Mouse (Mus musculus) ovary, postnatal 36 days (tissue): ENCODE results near the gene Lyzl4.

Experiments used
- DNase-seq: peaks from one replicate; pipeline ENCODE4 v3.0.0; 2022; ENCODE audit warnings: low spot score, mixed read lengths

Lyzl4 gene

DNA sequence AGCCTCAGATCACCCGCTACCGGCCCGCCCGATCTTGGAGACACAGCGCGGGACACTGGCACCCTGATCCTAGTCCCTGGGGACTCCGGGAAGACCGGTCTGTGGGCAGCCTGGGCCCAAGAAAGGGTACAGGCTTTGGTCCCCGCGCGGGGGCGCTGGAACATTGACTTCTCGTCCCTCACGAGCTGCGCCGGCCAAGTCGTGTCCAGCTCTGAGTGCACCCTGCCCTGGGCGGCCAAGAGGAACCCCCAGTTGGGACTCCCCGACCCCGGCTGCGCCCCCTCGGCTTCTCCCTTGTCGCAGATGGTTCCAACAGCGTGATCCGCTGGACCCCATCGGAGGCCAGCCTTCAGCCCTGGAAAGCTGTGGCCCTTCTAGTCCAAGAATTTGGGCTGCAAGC lies at the start of gene Lyzl4:
TSS of gene Lyzl4 (minus strand) at position 96 of the 400 bp plus-strand sequence.
- peak; percentile 84 for DNase-seq

DNA sequence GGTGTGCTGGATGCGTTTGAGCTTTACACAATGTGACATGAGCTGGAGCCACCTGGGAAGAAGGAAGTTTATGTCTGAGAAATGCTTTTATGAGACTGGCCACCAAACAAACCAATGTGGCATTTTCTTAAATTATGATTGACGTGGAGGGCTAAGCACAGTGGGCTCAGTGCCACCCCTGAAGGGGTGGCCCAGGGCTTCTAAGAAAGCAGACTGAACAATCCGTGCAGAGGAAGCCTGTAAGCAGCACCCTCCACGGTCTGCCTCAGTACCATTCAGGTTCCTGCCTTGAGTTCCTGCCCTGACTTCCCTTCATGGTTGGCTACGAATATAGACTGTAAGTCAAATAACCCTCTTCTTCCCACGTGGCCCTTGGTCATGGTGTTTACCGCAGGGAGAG lies 48.8 kb upstream of the Lyzl4 start:
- DNase-seq = no peak

DNA sequence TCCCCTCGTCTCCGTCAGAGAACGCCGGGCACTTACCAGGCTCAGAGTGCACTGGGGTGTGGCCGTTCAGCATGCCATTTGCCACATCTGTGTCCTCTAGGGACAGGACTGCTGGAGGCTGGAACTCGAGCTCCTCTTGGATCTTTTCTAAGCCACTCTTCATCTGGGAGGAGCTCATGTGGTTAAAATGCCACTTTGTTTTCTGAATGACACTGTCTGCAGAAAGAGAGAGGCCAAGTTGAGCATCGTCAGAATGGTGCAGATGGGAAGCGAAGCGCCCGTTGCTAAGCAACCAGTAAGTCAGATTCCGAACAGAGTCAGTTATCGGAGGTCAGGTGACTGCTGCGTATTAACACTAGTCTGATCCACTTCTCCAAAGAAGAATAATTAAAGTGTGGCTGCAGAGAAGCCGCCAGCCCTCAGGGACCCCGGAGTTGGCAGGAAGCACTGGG lies 48.3 kb upstream of the Lyzl4 start:
- no peak for DNase-seq

DNA sequence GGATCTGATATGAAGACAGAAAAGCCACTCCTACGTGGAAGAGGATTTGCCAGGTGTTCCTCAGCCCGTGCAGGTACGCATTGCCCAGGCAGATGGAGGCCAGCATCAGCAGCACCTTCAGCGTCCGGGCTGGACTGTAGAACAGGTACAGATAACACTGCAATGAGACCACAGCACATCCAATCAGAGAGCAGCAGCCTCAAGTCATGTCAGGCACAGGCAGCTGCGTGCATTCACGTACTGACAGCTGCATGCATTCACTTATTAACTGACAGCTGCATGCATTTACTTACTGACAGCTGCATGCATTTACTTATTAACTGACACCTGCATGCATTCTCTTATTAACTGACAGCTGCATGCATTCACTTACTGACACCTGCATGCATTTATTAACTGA lies 42.8 kb upstream of the Lyzl4 start:
- no peak for DNase-seq

DNA sequence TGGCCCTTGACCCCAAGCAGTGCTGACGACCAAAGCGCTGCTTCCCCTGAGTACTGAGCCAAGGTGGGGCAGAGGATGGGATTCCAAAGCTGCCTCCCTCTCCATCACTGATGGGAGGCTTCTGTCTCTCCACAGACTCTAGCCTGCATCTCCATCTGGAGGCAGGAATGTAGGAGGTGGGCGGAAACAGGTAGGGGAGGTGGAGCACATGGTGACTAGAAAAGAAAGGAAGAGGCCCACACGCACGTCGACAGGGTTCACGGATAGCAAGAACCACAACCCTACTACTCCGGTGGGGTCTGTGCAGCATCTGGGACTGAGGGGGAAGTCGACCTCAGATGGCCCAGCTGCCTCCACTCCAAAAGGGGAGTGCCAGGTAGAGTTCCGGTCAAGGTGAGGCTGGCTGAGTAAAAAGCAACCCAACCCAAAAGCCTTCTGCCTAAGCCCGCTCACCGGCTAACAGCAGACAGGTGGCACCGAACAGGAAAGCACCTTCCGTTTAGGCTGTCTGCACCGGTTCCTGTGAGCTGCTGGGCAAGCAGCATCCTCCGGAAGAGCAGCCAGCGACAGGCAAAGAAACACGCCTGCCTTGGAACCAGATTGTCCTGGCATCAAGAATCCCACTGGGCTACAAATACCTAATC lies 40.3 kb upstream of the Lyzl4 start:
- DNase-seq = no peak

DNA sequence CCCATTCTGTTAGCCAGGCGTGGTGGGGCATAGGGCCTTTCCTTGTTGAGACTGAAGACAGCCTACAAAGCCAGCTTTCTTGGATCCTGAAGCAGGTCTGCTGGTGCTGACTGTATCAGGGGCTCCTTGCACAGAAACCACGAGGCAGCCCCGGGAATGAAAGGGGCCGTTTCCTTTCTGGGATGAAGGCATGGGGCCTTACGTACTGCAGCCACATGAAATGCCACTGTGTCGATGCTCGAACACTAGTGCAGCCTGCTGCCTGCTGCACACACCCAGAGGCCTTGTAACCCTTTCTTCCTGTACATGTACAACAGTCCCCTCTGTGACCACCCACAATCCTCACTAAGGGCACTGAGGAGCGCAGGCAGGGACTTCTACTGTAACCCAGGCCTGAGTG lies 39.3 kb upstream of the Lyzl4 start:
- no peak for DNase-seq

DNA sequence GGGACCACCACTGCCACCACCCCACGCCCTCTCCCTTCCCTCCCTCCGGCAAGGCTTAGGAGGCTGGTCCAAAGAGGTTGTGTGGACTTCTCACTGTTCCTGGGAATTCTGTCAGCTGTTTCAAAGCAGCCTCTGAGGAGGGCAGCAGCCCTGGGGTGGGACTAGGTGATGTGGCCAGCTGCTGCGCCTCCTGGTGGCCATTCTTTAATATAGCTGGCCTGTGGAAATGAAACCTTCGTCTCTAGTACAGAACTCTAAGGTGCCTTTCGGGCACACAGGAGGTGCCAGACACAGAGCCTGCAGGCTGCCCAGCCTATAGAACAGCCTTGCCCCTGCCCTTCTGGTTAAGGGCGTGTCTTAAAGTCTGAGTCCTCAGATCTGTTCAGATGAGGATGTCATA lies 37.7 kb upstream of the Lyzl4 start:
- peak; percentile 41 for DNase-seq

DNA sequence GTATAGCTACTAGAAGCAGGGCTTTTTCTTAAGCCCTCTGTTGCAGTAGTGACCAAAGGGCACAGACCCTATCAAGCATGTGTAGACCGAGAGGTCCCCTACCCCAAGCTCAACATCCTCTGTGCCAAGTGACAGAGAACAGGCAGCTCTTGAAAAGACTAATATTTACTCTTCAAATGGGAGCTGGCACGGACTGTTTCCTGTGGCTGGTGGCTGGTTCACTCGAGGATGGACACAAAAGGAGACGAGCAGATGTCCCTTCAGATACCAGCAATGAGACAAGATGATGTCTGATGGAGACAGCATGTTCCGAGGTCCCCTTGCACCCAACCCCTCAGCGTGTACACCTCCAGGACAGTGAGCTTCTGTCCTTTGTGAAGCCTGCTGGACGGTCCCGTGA lies 35.6 kb upstream of the Lyzl4 start:
- DNase-seq = no peak

DNA sequence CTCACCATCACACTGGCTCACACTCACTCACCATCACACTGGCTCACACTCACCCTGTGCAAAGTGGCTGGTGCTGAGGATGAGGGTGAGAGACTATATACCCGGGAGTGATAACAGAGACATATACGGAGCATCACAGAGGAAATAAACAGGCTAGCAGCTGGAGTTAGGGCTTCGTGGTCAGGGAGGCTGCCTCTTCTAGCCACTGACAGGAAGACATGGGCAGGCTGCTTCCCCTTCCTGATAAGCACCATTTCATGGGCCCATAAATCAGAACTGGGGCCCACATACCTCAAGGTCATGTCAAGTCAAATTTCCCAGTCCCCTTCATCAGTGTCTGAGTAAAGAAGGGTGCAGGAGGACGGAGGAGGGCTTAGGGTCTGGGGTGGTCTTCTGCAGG lies 35.2 kb upstream of the Lyzl4 start:
- no peak for DNase-seq

DNA sequence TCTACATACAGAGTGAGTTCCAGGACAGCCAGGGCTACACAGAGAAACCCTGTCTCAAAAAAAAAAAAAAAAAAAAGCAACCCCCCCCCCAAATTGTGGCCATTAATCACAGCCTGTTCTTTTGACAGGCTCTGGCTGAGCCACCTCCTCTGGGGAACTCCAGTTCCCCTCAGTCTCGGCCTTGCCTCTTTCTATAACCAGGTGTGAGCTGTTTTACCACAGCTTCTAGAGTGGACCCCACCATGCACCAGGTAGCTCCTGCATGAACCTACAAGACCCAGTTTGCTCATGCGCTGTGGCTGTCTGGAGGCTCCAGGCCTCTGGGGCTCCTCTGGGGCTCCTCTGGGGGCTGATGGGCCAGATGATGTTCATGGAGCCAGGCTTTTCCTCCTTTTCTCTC lies 33.7 kb upstream of the Lyzl4 start:
- no peak for DNase-seq

DNA sequence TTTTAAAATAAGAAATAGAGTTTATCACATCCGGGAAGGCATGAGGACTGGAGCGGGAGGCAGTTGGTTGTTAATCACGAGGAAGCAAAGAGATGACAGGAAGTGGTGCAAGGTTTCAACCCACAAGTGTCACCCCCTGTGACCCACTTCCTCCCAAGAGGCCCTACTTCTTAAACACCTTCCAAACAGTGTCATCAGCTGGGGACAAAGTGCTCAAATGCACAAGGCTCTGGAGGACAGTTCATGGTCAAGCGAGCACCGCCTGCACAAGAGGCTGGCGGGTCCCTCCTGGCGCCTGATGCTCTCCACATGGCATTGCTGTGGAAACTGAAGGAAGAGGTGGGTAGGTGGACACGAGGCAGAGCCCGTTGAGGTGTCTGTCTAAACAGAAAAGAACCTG lies 33.1 kb upstream of the Lyzl4 start:
- no peak for DNase-seq

DNA sequence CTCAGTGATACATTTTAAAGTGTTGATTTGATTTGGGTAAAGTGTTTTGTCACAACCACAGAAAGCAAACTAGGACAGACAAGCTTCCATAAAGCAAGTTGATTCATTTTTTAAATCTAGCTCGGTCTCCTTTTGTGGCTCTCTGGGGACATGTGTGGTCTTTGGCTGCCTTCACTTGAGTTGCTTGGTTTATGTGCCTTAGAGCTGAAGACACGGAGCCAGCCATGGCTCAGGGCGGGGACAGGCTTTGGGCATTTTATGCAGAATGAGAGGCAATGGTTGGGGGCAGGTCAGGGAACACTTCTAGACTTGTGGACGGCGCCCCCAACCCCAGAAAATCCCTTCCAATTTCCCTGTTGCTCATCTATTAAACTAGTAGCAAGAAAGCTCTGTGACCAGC lies 31.8 kb upstream of the Lyzl4 start:
- no peak for DNase-seq

DNA sequence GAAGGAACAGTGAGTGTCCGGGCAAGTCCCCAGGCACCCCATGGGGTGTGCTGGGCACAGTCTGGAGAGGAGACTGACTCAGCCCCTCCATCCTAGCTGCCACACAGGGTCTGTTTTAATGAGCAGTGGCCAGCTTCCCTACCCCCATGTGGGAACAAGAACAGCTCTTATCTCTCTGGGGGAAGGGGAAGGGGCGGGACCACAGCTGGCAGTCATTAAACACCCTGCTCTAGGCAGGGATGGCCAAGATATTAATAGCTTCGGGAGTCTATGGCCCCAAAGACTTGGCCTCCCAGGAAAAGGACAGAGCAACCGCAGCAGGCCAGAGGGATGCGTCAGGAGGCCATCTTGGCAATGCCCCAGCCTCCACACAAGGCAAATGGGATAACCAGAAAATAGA lies 30.4 kb upstream of the Lyzl4 start:
- DNase-seq = no peak

DNA sequence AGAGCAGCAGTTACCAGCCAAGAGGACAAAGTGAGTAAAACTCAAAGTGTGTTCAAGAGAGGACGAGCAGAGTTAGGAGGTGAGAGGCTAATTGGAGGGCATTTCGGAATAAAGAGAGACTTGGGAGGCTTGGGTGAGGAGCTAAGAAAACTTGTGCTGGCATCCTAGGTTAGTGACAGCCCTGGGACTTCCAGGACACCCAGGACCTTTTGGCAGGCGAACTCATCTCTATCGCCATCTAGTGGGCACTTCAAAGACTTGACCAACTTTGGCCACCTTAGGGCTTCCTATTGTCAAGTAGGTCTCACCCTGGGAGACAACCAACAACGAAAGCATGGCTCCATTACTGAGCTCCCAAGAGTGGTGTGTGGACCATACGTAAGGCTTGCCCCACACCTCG lies 29.4 kb upstream of the Lyzl4 start:
- peak; percentile 19 for DNase-seq

DNA sequence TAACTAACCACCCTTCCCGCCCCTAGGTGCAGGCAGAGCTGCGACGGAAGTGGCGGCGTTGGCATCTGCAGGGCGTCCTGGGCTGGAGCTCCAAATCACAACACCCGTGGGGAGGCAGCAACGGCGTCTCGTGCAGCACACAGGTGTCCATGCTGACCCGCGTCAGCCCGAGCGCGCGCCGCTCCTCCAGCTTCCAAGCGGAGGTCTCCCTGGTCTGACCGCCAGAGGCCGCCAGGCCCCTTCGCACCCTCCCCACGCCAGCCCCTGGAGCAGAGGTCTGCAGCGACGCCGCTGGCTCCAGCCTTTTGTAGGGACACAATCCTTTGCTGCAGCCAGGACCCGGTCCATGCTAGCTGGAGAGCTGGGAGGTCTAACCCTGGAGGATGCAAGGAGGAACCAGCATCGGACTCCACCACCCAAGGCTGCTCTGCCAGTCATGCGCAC lies 27.5 kb upstream of the Lyzl4 start:
- DNase-seq = peak; percentile 73

DNA sequence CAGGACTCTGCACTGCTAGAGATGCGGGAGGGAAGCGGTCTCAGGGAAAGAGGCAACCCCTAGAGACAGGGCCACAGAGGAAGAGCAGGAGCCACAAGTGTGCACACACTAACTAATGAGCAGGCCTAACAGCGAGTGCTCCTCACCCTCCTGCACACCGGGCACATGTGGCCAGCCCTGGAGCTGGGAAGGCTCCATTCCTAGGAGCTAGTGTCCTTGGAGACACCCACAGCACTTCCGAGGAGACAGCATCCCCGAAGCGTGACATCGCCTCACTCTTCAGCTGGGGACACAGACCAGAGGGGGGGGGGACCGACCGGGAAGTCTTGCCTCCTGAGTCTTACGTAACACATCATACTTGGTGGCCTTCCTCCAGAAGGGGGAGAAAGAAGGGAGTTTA lies 25.9 kb upstream of the Lyzl4 start:
- DNase-seq = no peak

DNA sequence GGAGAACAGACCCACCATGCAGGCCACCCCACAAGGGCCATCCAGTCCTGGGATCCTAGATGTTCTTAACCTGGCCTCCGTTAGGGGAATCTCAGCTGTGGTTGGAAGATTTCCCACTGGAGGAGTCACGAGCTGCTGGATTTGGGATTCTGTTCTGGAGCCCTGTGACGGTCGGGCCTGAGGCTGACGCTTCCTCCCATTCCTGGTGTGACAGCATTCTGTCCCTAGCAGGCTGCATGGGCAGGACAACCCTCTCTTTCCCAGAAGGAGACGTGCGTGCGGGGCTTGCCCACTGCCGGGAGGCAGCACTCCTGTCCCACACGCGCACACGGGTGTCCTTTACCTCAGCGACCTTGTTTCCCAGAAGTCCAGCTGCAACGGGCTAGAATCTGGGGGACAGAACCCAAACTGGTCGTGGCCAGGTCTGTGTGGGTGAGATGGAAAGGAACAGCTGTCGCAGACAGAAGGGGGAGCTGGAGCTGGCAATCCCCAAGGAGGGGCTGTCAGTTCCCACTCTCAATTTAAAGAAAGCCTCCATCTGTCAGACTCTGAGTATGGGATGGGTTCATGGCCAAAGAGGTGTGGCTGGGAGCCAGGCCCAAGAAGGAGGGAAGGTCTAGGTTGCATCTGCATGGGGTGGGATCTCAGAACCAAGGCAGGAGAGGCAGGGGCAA lies 25.2 kb upstream of the Lyzl4 start:
- no peak for DNase-seq

DNA sequence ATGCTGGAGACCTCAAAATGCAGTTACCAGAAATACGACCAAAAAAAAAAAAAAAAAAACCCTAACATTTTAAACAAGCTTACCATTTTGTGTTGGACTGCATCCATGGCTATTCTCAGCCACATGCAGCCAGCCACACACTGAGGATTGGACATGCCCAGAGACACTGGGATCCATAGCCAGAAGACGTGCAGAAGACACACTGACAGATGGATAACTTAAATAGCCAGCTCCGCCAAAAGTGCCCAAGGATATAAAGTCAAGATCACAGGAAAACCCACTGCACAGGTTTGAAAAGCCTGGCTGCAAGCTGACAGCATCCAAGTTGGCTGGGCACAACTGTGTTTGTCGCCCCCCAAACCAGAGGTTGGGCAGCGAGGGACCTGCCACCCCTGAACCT lies 22.2 kb upstream of the Lyzl4 start:
- no peak for DNase-seq

DNA sequence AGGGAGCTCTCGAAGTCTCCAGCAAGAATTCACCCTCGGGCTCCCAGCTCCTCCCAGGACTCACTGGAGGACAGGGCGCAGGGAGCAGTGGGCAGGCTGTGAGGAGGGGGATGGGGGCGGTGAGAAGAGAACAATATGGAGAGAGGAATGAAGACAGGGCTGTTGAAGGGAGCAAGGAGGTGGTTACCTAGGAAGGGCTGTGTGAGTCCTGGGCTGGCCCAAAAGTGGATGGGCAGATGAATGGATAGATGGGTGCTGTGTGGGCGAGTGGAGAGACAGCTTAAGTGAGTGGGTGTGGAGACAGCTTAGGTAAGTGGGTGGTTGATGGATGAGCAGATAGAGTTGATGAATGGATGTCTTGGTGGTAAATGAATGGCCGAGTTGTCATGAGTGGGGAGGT lies 21.6 kb upstream of the Lyzl4 start:
- no peak for DNase-seq

DNA sequence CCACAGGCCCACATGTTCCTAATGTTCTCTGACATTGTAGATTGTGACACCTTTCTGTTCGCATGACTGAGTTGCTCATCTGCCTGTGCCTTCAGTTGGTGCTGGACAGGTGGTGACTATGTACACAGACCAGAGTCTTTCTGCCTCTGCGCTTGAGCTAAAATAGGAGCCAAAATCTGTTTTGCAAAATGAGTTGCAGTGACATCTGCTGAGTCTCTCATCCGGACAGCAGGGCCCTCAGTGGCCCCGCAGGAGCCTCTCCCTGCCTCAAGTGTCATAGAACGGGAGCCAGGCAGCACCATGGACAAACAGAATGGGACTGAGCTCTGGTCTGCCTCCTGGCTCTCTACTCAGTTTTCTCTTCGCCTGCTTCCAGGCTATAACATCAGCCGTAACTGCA lies 17.9 kb upstream of the Lyzl4 start:
- DNase-seq = no peak

DNA sequence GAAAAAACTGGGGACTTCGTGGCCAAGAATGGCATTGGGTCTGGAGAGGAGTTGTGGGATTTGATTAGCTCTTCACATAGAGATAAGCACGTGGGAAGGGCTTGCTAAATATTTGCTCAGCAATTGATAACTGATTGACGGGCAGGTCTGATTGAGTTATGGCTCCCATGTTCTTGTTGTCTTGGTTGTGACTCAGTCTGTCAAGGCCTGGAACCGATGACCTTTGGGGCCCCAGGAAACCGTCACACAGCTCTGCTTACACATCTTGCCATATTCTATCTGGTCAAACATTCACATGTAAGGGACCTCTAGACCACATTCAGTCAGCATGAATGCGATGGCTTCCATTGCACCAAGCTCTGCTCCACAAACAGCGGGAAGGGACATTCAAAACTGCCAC lies 16.4 kb upstream of the Lyzl4 start:
- DNase-seq = no peak

DNA sequence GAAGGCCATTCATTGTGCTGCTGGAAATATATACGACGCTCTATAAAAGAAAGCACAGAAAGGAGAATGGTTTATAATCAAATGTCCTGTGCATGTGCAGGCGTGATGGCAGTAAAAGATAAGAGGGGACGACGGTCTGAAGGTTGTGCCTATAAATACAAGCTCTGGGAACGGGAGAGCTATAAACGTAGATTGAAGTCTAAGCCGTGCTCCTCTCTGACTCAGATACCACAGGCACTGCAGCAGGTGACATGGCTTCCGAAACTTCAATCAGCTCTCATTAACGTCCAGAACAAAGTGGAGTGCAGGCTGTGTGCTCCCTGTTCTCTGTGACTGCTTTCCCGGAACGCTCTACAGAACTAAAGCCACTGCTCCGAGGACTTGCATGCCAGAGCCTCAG lies 15.2 kb upstream of the Lyzl4 start:
- DNase-seq = no peak

DNA sequence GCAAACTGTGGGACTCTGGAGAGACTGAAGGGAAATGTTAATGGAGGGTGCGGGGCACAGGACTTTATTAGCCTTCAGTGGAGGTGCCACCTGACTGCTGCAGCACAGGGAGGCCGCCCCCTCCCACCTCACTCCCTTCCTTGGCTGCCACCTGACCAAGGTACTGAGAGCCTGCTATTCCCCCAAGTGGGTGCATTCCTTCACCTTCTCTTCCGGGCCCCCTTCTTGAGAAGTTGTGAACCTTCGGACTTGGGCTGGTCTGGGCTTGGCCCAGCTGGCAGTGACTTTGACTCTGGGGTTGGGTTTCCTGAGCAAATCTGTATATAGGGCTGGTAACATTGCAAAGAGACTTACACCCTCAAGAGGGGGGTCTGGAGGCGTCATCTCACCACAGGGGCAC lies 14.4 kb upstream of the Lyzl4 start:
- DNase-seq = no peak

DNA sequence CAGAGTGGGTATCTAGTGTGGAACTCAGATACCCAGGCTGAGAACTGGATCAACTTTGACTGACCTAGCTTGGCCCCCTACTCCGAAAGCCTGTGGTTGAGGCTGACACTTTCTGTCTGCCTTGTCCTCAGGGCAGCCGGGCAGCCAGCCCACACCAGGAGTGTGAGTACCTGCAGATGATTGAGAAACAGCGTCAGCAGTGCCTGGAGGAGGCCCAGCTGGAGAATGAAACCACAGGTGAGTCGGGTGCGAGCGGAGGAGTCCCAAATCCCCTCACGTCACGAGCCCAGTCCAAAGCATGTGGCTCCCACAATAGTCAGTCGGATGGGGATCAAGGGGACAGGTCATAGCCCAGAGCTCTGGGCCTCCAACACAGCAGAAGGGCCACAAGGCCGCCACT lies 11.8 kb upstream of the Lyzl4 start:
- DNase-seq = no peak
